Mouse (Mus musculus) monocyte, adult 2 months (primary cell): ENCODE data around the gene Slc44a3.

Experiments used
- DNase-seq, 2 experiments: peaks; one replicate each; pipeline ENCODE4 v3.0.0; 2022; ENCODE audit warnings: low spot score in 2 of 2, low read depth in 1 of 2

Gene Slc44a3

GRCm38 (mm10) chr3:121428696-121429259, 103.4 kb downstream of the Slc44a3 start:
- DNase-seq: no peak

- DNase-seq: no peak
These were observed 104.0 kb downstream of the Slc44a3 start for GRCm38 (mm10) chr3:121428230-121428629.

GRCm38 (mm10) chr3:121427520-121427908, 104.7 kb downstream of the Slc44a3 start:
- no peak for DNase-seq

- DNase-seq: no peak
These were observed 105.3 kb downstream of the Slc44a3 start for GRCm38 (mm10) chr3:121426621-121427519.

DNA sequence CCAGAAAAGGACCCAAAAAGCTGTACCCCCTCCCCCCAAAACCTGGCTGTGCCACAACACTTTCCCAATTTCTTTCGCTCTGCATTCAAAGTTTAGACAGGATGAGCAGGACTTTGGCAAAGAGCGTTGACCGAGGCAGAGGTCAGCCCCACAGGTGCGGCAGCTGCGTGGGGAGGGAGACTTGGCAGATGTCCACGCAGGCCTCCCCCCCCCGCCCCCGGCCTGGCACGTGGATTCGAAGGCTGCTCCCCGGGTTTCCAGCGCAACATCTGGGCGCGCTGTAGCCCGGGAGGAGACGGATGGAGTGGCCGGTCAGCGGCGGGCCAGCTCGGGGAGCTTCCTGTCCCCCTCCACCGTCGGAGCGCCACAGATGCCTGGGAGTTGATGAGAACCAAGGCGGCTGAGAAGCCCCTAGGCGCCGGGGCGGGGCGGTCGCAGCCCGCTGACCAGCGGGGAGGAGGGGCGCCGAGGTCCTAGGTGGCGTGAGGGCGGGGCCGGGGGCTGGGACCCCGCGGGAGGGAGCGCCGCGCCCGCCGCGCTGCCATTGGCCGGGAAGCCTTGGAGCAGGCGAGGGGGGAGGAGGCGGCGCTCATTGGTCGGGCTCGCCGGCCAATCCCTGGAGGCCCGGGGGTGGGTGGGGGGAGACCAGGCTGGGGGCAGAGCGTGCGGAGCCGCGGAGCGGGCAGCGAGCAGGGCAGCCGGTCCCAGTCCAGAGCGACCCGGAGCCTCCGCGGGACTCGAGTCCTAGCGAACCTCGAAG, 106.2 kb downstream of the Slc44a3 start, which contains the start of gene Cnn3:
Cnn3 (plus strand) TSS at position 637 of the 760 bp plus-strand sequence.
- DNase-seq: no peak

- no peak for DNase-seq
These were observed 109.8 kb downstream of the Slc44a3 start for GRCm38 (mm10) chr3:121422405-121422804.

GRCm38 (mm10) chr3:121418850-121419435, 113.3 kb downstream of the Slc44a3 start:
- DNase-seq: no peak

GRCm38 (mm10) chr3:121418251-121418601, 114.0 kb downstream of the Slc44a3 start:
- no peak for DNase-seq

- no peak for DNase-seq
These were observed 114.6 kb downstream of the Slc44a3 start for GRCm38 (mm10) chr3:121417379-121418250.

DNA sequence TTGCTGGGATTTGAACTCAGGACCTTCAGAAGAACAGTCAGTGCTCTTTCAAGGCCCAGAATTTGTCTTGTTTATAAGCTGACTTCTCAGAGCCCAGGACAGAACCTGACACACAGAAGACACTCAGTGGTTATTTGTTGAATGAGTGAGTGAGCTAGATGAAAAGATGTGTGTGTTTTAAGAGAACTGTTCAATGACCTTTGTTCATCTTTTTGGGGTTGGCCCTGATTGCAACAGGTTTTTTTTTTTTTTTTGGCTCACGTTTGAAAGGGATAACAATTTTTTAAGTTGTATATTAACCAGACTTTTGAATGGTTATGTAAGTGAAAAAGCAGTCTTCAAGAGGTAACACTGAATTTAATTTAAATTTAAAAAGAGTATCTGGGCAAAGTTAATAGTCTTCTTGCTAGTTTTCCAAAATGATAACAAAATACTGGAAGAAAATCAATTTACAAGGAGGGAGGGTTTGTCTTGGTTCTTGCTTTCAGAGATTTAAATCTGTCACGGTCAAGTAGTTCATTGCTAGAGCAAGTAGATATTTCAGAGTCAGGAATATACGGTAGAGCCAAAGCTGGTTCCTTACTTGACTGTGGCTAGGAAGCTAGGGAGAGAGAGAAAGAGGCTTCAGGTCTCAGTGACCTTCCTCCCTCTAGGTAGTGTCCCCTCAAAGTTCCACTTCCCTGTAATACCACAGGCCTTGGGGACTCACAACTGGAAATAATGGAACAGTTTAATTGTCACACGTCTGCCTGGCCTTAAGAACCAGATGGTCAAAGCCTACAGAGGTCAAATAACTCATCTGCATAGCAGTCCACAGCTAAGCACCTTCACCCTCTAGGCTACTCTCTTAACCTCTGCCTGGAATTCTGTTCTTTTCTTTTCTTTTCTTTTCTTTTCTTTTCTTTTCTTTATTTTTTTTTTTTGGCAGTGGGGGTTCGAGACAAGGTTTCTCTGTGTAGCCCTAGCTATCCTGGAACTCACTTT, 115.7 kb downstream of the Slc44a3 start:
- no peak for DNase-seq

DNA sequence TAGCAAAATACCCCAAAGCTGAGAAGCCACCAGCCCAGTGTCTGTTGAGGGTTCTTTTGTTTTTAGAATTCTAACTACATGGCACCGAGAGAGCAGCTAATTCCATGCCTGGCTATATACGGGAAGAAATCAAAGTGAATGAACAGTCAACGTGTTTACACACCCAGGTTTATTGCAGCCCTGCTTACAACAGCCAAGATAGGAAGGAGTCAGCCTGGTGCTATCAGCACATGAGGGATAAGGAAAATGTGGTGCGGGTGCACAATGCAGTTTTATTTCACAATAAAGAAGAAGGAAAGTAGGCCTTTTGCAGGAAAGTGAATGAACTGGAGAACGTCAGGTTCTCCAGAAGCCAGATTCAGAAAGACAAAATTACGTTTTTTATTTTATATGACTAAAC, 120.8 kb downstream of the Slc44a3 start:
- no peak for DNase-seq
